Mouse (Mus musculus) inflammation-experienced regulatory T-cells (primary cell): ENCODE measurements around the gene Adra1b. TPM values are rescaled to one million over a fixed set of nuclear protein-coding genes. Genes with fewer than 3 reads are reported as not detected.

Experiments
- polyA plus RNA-seq, 2 experiments: library from polyadenylated mRNA; unstranded; fragments of 100-300 nt; shearing (Covaris generic); gene quantifications; one replicate each; pipeline ENCODE4 v1.2.1; 2017

Gene Adra1b
- polyA plus RNA-seq, result under 1 TPM in 1 of 2 experiments, not detected in 1; 0.26 TPM

GRCm38 (mm10) chr11:43901051-43901654 lies at the start of gene Adra1b:
Adra1b (minus strand) TSS chr11:43901210.

GRCm38 (mm10) chr11:43747233-43748226 lies 153.5 kb downstream of the Adra1b start, which contains the start of gene Ttc1:
Ttc1 (minus strand) TSS chr11:43748008.

Other genes with a start within 250 kb of the Adra1b start
- gene Pwwp2a, start 219.2 kb downstream of the Adra1b start, polyA plus RNA-seq, result 10 to 100 TPM; 71.7 to 76.8 TPM
- gene Ttc1, start 153.2 kb downstream of the Adra1b start, polyA plus RNA-seq, result 10 to 100 TPM; 68.4 to 74.8 TPM